Mouse (Mus musculus): Measurements from ENCODE around the gene Gpr171. TPM values are rescaled to one million over a fixed set of nuclear protein-coding genes. Genes with fewer than 3 reads are reported as not detected.
"Not testable (repeated sequence)": the region's sequence is repeated elsewhere in the genome, so short reads cannot be mapped to it uniquely, and the experiment has no call there.

The Gpr171 gene
- 3.0 and 6.1 TPM in 2 replicates for polyA plus RNA-seq (2012; ENCODE audit: insufficient read depth, low replicate concordance)

GRCm38 (mm10) chr3:59101218-59101986 is at the start of gene Gpr171:
Gene Gpr171 (minus strand): TSS chr3:59101821.
- TF ChIP-seq FLI1 (IDR thresholded peaks at IDR 0.05; ENCODE audit: low read length) (no peak), GATA1 (IDR thresholded peaks at IDR 0.05; ENCODE audit: borderline replicate concordance, low read length) (no peak)

GRCm38 (mm10) chr3:59150624-59151023 is 49.0 kb upstream of the Gpr171 start:
- Histone ChIP-seq H3K27me3 (replicated peaks) (no peaks in the 10 kb centered on the region), H3K36me3 (replicated peaks; ENCODE audit: low read length) (peaks cover 48% of the 10 kb centered on the region), H3K4me3 (replicated peaks) (no peak overlapping the region), H3K4me1 (peaks cover 98% of the 10 kb centered on the region), H3K9me3 (no peaks in the 10 kb centered on the region)
- no peak for TF ChIP-seq FLI1 (IDR thresholded peaks at IDR 0.05; ENCODE audit: low read length)
- no peak for TF ChIP-seq GATA1 (IDR thresholded peaks at IDR 0.05; ENCODE audit: borderline replicate concordance, low read length)

More at GRCm38 (mm10) chr3:59101218-59101986, at the start of gene Gpr171:
- Histone ChIP-seq H3K4me3 (replicated peaks) (peak within 1 kb of the TSS; percentile 81), H3K4me1 (peaks cover 98% of the 10 kb centered on the region), H3K9me3 (no peaks in the 10 kb centered on the region), H3K36me3 (replicated peaks; ENCODE audit: low read length) (peaks cover 67% of the 10 kb centered on the region), H3K27me3 (replicated peaks) (no peaks in the 10 kb centered on the region)

GRCm38 (mm10) chr3:59149646-59150045 is 48.0 kb upstream of the Gpr171 start:
- peak overlapping the region; percentile 4 for H3K4me3 ChIP-seq (replicated peaks)
- H3K9me3 ChIP-seq: no peaks in the 10 kb centered on the region
- no peak for TF ChIP-seq GATA1 (IDR thresholded peaks at IDR 0.05; ENCODE audit: borderline replicate concordance, low read length)
- no peak for TF ChIP-seq FLI1 (IDR thresholded peaks at IDR 0.05; ENCODE audit: low read length)
- H3K4me1 ChIP-seq: peaks cover 98% of the 10 kb centered on the region
- peaks cover 46% of the 10 kb centered on the region for H3K36me3 ChIP-seq (replicated peaks; ENCODE audit: low read length)
- no peaks in the 10 kb centered on the region for H3K27me3 ChIP-seq (replicated peaks)

- no peak overlapping the region for H3K4me3 ChIP-seq (replicated peaks)
- H3K36me3 ChIP-seq (replicated peaks; ENCODE audit: low read length): peaks cover 69% of the 10 kb centered on the region
- no peaks in the 10 kb centered on the region for H3K27me3 ChIP-seq (replicated peaks)
- peaks cover 95% of the 10 kb centered on the region for H3K4me1 ChIP-seq
- TF ChIP-seq FLI1 (IDR thresholded peaks at IDR 0.05; ENCODE audit: low read length): no peak
- no peak for TF ChIP-seq GATA1 (IDR thresholded peaks at IDR 0.05; ENCODE audit: borderline replicate concordance, low read length)
- H3K9me3 ChIP-seq: no peaks in the 10 kb centered on the region
Observed at GRCm38 (mm10) chr3:59145194-59145593, 43.6 kb upstream of the Gpr171 start.

DNA sequence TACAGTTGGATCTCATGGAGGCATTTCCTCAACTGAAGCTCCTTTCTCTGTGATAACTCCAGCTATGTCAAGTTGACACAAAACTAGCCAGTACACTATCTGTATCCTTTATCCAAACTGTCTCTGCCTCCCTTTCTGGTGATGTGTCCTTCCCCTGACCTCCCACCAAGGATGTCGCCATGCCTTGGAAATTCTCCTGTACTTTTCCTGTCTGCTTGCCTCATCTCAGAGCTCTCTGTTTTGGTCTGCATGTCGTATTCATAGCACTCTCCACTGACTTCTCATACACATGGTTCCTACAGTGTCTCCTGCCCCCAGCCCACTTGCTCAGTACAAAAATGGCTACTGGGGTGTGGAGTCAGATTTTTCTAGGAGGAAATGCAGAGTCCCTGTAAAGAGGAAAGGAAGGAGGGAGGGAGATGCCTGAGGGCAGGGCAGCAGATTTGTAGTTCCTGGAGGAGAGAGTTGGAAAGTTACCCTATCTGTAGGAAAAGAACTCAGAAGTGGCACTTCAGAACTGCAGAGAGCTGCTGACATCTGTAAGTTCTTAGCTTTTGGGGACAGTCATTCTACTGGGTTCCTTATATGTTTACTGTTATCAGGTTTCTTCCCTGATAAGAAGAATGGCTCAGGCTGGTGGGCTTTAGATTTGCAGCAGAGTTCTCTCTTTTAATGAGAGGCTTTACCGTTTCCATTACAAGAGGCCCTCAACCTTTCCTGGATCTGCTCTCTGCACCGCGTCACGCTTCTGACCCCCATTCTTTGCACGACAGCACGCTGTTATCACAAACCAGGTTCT is 40.1 kb upstream of the Gpr171 start:
- TF ChIP-seq FLI1 (IDR thresholded peaks at IDR 0.05; ENCODE audit: low read length): no peak
- TF ChIP-seq GATA1 (IDR thresholded peaks at IDR 0.05; ENCODE audit: borderline replicate concordance, low read length): no peak
- Histone ChIP-seq H3K4me1 (peaks cover 95% of the 10 kb centered on the region), H3K4me3 (replicated peaks) (no peak overlapping the region), H3K9me3 (no peaks in the 10 kb centered on the region), H3K36me3 (replicated peaks; ENCODE audit: low read length) (peaks cover 81% of the 10 kb centered on the region), H3K27me3 (replicated peaks) (no peaks in the 10 kb centered on the region)

GRCm38 (mm10) chr3:59140941-59141340 is 39.3 kb upstream of the Gpr171 start:
- H3K9me3 ChIP-seq; H3K27me3 ChIP-seq (replicated peaks); H3K4me3 ChIP-seq (replicated peaks): not testable (repeated sequence)
- peaks cover 86% of the 10 kb centered on the region for H3K36me3 ChIP-seq (replicated peaks; ENCODE audit: low read length)
- peaks cover 92% of the 10 kb centered on the region for H3K4me1 ChIP-seq

- TF ChIP-seq FLI1 (IDR thresholded peaks at IDR 0.05; ENCODE audit: low read length): no peak
- TF ChIP-seq GATA1 (IDR thresholded peaks at IDR 0.05; ENCODE audit: borderline replicate concordance, low read length): no peak
Observed at GRCm38 (mm10) chr3:59140115-59140514, 38.5 kb upstream of the Gpr171 start.

DNA sequence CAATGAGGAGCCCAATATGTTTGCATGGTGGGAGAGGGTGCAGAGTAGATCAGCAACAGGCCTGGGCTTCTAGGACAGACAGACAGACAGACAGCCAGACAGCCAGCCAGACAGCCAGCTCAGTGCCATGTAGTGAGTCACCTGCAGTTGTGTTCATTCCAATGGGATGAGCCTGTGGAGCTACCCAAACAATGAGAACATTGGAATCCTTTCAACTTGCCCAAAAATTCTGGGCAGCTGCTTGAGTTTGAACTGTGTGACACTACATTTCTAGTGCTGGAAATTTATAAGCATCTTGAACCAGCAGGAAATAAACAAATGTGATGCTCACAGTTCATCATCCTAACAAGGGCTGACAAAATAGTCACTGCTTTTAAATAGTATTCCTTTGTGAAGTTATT is 38.0 kb upstream of the Gpr171 start:
- no peaks in the 10 kb centered on the region for H3K27me3 ChIP-seq (replicated peaks)
- TF ChIP-seq GATA1 (IDR thresholded peaks at IDR 0.05; ENCODE audit: borderline replicate concordance, low read length): no peak
- TF ChIP-seq FLI1 (IDR thresholded peaks at IDR 0.05; ENCODE audit: low read length): no peak
- H3K36me3 ChIP-seq (replicated peaks; ENCODE audit: low read length): peaks cover 93% of the 10 kb centered on the region
- H3K9me3 ChIP-seq: no peaks in the 10 kb centered on the region
- H3K4me3 ChIP-seq (replicated peaks): no peak overlapping the region
- H3K4me1 ChIP-seq: peaks cover 89% of the 10 kb centered on the region

More at GRCm38 (mm10) chr3:59140115-59140514, 38.5 kb upstream of the Gpr171 start:
- Histone ChIP-seq H3K4me3 (replicated peaks) (no peak overlapping the region), H3K9me3 (no peaks in the 10 kb centered on the region), H3K36me3 (replicated peaks; ENCODE audit: low read length) (peaks cover 89% of the 10 kb centered on the region), H3K4me1 (peaks cover 90% of the 10 kb centered on the region), H3K27me3 (replicated peaks) (no peaks in the 10 kb centered on the region)

DNA sequence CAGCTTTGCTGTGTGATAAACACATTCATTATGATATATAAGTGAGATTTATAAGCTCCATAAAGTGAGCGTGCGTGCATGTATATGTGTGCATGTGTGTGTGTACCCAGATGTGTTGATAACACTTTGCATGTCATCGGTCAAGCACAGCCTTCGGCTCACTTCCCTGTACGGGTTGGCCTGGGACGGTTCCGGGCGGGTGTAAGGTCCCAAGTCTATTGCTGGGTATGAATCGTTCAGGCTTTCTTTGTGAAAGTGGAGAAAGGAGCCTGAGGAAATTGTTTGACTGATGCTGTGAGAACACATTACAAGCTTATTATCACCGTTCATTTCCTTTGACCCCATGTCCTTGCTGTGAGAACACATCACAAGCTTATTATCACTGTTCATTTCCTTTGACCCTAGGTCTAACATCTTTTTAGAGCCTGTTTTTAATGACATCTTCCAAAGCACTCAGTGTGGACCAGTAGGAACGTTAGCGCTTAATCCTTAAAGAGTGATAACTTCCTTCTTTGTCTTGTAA is 37.4 kb upstream of the Gpr171 start:
- Histone ChIP-seq H3K27me3 (replicated peaks) (no peaks in the 10 kb centered on the region), H3K9me3 (no peaks in the 10 kb centered on the region), H3K4me1 (peaks cover 89% of the 10 kb centered on the region), H3K4me3 (replicated peaks) (no peak overlapping the region), H3K36me3 (replicated peaks; ENCODE audit: low read length) (peaks cover 94% of the 10 kb centered on the region)
- TF ChIP-seq FLI1 (IDR thresholded peaks at IDR 0.05; ENCODE audit: low read length): no peak
- no peak for TF ChIP-seq GATA1 (IDR thresholded peaks at IDR 0.05; ENCODE audit: borderline replicate concordance, low read length)

Measured in megakaryocyte, embryonic 14.5 days (primary cell).